Mouse (Mus musculus) limb, embryonic 14.5 days (tissue): Measurements from ENCODE around the gene Sbf2. TPM values are rescaled to one million over a fixed set of nuclear protein-coding genes. Genes with fewer than 3 reads are reported as not detected.
"Not testable (repeated sequence)": the region's sequence is repeated elsewhere in the genome, so short reads cannot be mapped to it uniquely, and the experiment has no call there.

Experiments
- ATAC-seq: fragments of 200-750 bp; cut with Nextera tagmentation; 2 replicates; pipeline ENCODE4 v1.8.0; 2017; ENCODE audit warnings: low read depth, moderate number of reproducible peaks, moderate TSS enrichment; ENCODE audit not compliant: low FRiP score
- DNase-seq: peaks from one replicate; pipeline ENCODE4 v3.0.0-alpha.2; 2015; ENCODE audit warnings: low spot score
- H3K27ac ChIP-seq: fragments of 300-500 bp; sonication (generic); replicated peaks from 2 replicates; pipeline ENCODE4 v1.5.1; 2014; ENCODE audit warnings: low read depth, mild to moderate bottlenecking, low read length, moderate library complexity, mixed read lengths
- H3K27me3 ChIP-seq: fragments of 300-500 bp; sonication (generic); 2 replicates; pipeline ENCODE4 v1.6.1; 2014; ENCODE audit warnings: low read length, mixed read lengths; ENCODE audit not compliant: control insufficient read depth, insufficient read depth
- H3K36me3 ChIP-seq: fragments of 300-500 bp; sonication (generic); 2 replicates; pipeline ENCODE4 v1.6.1; 2014; ENCODE audit warnings: mild to moderate bottlenecking, low read length, moderate library complexity, mixed read lengths; ENCODE audit not compliant: control insufficient read depth, insufficient read depth
- H3K4me1 ChIP-seq: fragments of 300-500 bp; sonication (generic); 2 replicates; pipeline ENCODE4 v1.6.1; 2014; ENCODE audit warnings: antibody characterized with exemption, low read length, mixed read lengths; ENCODE audit not compliant: control insufficient read depth, insufficient read depth
- H3K4me2 ChIP-seq: fragments of 300-500 bp; sonication (generic); replicated peaks from 2 replicates; pipeline ENCODE4 v1.6.1; 2014; ENCODE audit warnings: low read depth, mild to moderate bottlenecking, low read length, moderate library complexity; ENCODE audit not compliant: severe bottlenecking
- H3K4me3 ChIP-seq: fragments of 300-500 bp; sonication (generic); replicated peaks from 2 replicates; pipeline ENCODE4 v1.5.1; 2014; ENCODE audit warnings: low read length
- H3K9ac ChIP-seq: fragments of 300-500 bp; sonication (generic); 2 replicates; pipeline ENCODE4 v1.6.1; 2014; ENCODE audit warnings: mild to moderate bottlenecking, low read depth, low read length, moderate library complexity; ENCODE audit not compliant: severe bottlenecking
- H3K9me3 ChIP-seq: fragments of 300-500 bp; sonication (generic); 2 replicates; pipeline ENCODE4 v1.6.1; 2016; ENCODE audit warnings: low read length; ENCODE audit not compliant: control insufficient read depth
- POLR2A ChIP-seq: fragments of 200-500 bp; IDR thresholded peaks from 2 replicates; pipeline ENCODE4 v1.8.0; 2012; ENCODE audit warnings: inconsistent platforms, mild to moderate bottlenecking, moderate library complexity, borderline replicate concordance; ENCODE audit not compliant: insufficient read depth, insufficient read length; ENCODE audit errors: extremely low read depth
- WGBS: fragments of 180-500 bp; shearing (Covaris S2); extraction: QIAGEN DNeasy Blood & Tissue Kit; methylation state at CpG from one replicate; pipeline ENCODE4 v1.1.7; 2014; 5-methylcytosine and 5-hydroxymethylcytosine counted together
- polyA plus RNA-seq, 2 experiments: library from polyadenylated mRNA; depleted of rRNA in 1 of 2; stranded (reverse) in 1 of 2; unstranded in 1 of 2; fragments of >200 nt; fragmentation: Nextera tagmentation in 1 of 2; extraction: Ambion mirVana in 1 of 2; gene quantifications; 2 replicates each; pipeline versions ENCODE4 v1.2.1 to v1.2.3; 2012 to 2014

Sbf2 gene
- polyA plus RNA-seq, 2 experiments: 24.7 TPM

DNA sequence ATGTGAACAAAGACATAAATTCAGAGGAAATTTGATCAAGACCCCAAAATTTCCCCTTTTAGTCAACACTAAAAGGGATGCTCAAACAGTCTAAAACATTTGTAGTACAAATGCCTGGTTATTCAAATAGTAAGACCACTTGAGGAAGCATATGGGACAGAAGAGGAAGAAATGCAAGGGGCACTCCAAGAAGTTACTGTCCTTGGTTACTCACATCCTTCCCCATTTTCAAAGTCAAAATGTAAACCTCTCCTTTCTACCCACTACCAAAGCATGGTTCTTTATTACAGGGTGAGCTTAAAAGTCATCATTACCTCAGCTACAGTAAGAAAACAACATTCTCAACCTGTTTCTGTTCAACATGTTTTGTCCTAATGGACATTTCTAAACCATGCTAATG, 57.7 kb downstream of the Sbf2 start:
- no peak overlapping the region for H3K27ac ChIP-seq
- no peaks in the 10 kb centered on the region for H3K9me3 ChIP-seq
- H3K4me1 ChIP-seq: no peaks in the 10 kb centered on the region
- DNase-seq (no peak), ATAC-seq (no peak)
- H3K9ac ChIP-seq: no peak overlapping the region
- no peak overlapping the region for H3K4me3 ChIP-seq
- H3K27me3 ChIP-seq: no peaks in the 10 kb centered on the region
- no peak for TF ChIP-seq POLR2A
- H3K36me3 ChIP-seq: peaks cover 7% of the 10 kb centered on the region; the same call in 1 of the 2 replicates
- no peak overlapping the region for H3K4me2 ChIP-seq

DNA sequence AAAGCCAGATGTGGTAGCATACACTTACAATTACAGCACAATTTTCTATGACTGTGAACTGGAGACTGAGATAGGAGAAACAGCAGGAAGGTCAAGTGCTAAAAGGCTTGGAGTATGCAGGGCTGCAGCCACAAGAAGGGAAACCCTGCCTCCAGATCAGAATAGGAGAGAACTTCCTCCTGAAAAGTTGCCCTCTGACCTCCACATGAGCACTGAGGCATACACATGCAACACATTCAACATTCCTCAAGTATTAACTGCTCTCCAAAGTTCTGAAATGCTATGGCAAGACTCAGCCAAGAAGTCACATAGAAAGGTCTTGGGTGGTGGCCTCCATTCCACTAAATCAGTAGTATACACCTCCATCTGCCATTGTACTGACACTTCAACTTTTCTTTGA, 58.5 kb downstream of the Sbf2 start:
- no peak overlapping the region for H3K4me3 ChIP-seq
- no peaks in the 10 kb centered on the region for H3K9me3 ChIP-seq
- H3K27me3 ChIP-seq: no peaks in the 10 kb centered on the region
- H3K9ac ChIP-seq: no peak overlapping the region
- no peak for DNase-seq
- peaks cover 7% of the 10 kb centered on the region; the same call in 1 of the 2 replicates for H3K36me3 ChIP-seq
- no peak overlapping the region for H3K4me2 ChIP-seq
- ATAC-seq: no peak
- TF ChIP-seq POLR2A: no peak
- no peak overlapping the region for H3K27ac ChIP-seq
- H3K4me1 ChIP-seq: no peaks in the 10 kb centered on the region

DNA sequence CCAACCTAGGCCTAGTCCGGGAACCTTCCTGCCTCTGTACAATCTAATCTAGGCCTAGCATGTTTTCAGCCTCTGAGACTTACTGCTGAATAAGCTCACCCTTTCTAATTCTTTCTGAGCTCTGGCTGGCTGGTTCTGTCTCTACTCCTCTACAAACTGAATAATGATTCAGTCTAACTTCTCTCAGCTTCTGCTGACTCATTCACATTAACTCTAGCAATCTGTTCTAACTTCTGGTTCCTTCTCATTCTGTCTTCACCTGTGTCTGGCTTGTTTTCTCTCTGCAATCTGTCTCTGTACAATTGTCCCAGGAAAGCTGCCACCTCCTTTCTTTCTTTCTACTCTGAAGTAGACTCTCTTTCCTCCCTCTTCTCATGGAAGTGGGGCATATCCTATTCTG, 59.5 kb downstream of the Sbf2 start:
- Histone ChIP-seq H3K9ac (no peak overlapping the region), H3K4me1 (no peaks in the 10 kb centered on the region), H3K4me2 (no peak overlapping the region), H3K27ac (no peak overlapping the region), H3K27me3 (no peaks in the 10 kb centered on the region), H3K9me3 (no peaks in the 10 kb centered on the region), H3K36me3 (peaks cover 7% of the 10 kb centered on the region; the same call in 1 of the 2 replicates), H3K4me3 (no peak overlapping the region)
- ATAC-seq (no peak), DNase-seq (no peak)
- TF ChIP-seq POLR2A: no peak
- 97% methylated on average over 1 of the region's 1 CpGs for WGBS

DNA sequence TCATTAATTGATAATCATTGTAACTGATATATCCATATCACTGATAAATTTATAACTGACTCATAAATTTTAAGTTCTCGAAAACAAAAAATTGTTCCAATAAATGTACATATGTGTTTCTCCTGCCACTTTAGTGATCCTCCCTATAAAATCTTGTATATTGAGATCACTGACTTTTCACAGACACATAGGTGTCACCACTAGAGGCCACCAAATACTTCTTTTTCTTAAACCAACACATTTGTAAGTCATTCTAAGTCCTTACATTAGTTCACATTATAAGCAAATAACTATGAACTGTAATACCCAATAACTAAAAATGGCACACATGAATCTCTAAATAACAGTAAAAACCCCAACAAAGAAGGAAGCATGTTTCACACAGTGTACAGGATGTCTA, 66.5 kb downstream of the Sbf2 start:
- H3K36me3 ChIP-seq: no peaks in the 10 kb centered on the region
- DNase-seq (peak; percentile 57), ATAC-seq (no peak)
- WGBS: 75% methylated on average over 1 of the region's 1 CpGs
- TF ChIP-seq POLR2A: no peak
- no peaks in the 10 kb centered on the region for H3K9me3 ChIP-seq
- H3K4me2 ChIP-seq: no peak overlapping the region
- H3K27me3 ChIP-seq: no peaks in the 10 kb centered on the region
- no peaks in the 10 kb centered on the region for H3K4me1 ChIP-seq
- H3K9ac ChIP-seq: no peak overlapping the region
- H3K27ac ChIP-seq: no peak overlapping the region
- no peak overlapping the region for H3K4me3 ChIP-seq

DNA sequence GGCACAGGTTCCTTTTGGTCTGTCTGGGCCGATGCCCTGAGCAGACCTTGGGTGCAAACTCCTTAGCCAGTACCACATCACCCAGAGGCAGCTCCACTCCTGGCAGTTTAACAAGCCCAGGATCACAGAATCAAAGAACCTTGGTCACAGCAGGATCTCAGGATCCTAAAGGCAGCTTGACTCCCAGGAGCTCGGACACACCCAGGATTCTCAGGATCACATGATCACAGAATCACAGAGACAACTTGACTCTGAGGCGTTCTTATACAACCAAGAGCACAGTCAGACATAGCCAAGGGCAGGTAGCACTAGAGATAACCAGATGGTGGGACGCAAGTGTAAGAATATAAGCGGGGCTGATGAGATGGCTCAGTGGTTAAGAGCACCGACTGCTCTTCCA, 71.4 kb downstream of the Sbf2 start:
- Histone ChIP-seq H3K27ac (no peak overlapping the region), H3K4me1 (no peaks in the 10 kb centered on the region), H3K4me3 (no peak overlapping the region), H3K36me3 (no peaks in the 10 kb centered on the region), H3K4me2 (no peak overlapping the region), H3K27me3 (no peaks in the 10 kb centered on the region), H3K9ac (no peak overlapping the region), H3K9me3 (no peaks in the 10 kb centered on the region)
- no peak for TF ChIP-seq POLR2A
- WGBS: 90% methylated on average over 6 of the region's 6 CpGs
- no peak for DNase-seq
- ATAC-seq: no peak

DNA sequence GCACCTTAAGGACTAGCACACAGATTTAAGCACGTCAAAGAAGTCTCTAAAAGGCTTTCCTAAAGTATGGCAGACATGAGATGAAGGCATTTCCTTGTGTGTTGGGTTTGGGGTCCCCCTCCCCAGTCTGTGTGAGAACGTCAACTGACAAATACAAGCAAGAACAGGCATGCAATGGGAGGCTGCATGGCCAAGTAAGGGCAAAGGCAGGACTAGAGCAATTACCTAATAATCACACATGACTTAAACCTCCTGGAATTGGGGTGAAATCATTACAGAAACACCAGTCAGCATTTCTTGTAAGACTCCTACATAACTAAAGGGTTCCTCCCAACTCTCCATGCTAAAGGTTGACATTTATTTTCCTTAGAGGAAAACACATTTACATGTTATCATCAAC, 75.5 kb downstream of the Sbf2 start:
- no peaks in the 10 kb centered on the region for H3K36me3 ChIP-seq
- TF ChIP-seq POLR2A: no peak
- no peak overlapping the region for H3K4me2 ChIP-seq
- no peak overlapping the region for H3K27ac ChIP-seq
- H3K9me3 ChIP-seq: no peaks in the 10 kb centered on the region
- no peaks in the 10 kb centered on the region for H3K4me1 ChIP-seq
- H3K9ac ChIP-seq: no peak overlapping the region
- no peak for DNase-seq
- H3K27me3 ChIP-seq: no peaks in the 10 kb centered on the region
- 53% methylated on average over 2 of the region's 2 CpGs for WGBS
- H3K4me3 ChIP-seq: no peak overlapping the region
- no peak for ATAC-seq

DNA sequence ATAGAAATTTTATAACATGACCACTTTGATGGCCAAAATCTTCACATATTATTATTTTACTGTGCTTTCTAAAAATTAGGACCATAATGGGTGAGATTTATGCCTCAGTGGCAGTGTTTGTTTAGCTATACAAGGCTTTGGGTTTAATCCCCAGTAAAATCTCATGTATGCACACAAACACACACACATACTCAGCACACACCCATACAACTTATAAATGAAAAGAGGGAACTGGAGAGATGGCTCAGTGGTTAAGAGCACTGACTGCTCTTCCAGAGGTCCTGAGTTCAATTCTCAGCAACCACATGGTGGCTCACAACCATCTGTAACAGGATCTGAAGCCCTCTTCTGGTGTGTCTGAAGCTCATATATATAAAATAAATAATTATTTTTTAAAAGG, 84.4 kb downstream of the Sbf2 start:
- not testable (repeated sequence) for H3K36me3 ChIP-seq, H3K9me3 ChIP-seq, H3K9ac ChIP-seq, H3K4me3 ChIP-seq, ATAC-seq, DNase-seq, H3K4me2 ChIP-seq, H3K27me3 ChIP-seq, H3K4me1 ChIP-seq, H3K27ac ChIP-seq
